Mouse (Mus musculus): ENCODE measurements around the gene Plekhh1. TPM values are rescaled to one million over a fixed set of nuclear protein-coding genes. Genes with fewer than 3 reads are reported as not detected.

The Plekhh1 gene
- total and polyA plus RNA-seq, 3 experiments = 0.35 to 2.3 TPM; not detected in 1

DNA sequence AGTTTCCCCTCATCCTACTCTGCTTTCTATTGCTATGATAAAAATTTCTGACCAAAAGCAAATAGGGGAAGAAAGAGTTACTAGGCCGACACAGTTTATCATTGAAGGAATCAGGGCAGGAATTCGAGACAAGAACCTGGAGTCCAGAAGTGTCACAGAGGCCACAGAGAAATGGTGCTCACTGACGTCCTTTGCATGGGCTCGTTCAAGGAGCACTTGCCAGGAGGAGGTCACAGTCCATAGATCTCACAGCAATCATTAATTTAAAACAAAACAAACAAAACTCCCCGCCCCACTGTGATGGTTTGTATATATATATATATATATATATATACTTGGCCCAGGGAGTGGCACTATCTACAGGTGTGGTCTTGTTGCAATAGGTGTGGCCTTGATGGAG lies 76.3 kb downstream of the Plekhh1 start:
- Histone ChIP-seq H3K27ac (ENCODE audit: control insufficient read depth, low read depth, low read length) (no peak overlapping the region), H3K27me3 (ENCODE audit: control insufficient read depth in 1 of 2, insufficient read depth in 2 of 2, low read length in 2 of 2) (peaks cover 0 to 7% of the 10 kb centered on the region in 2 experiments; a peak in 3 of 4 replicates), H3K9ac (ENCODE audit: control insufficient read depth, low read depth, low read length, poor library complexity, severe bottlenecking) (no peak overlapping the region), H3K9me3 (replicated peaks; ENCODE audit: insufficient read depth, low read length) (no peaks in the 10 kb centered on the region), H3K4me3 (ENCODE audit: control insufficient read depth in 1 of 2, insufficient read depth in 1 of 2, low read depth in 2 of 2, low read length in 2 of 2) (no peak overlapping the region), H3K4me1 (ENCODE audit: control insufficient read depth in 1 of 2, insufficient read depth in 2 of 2, low read length in 2 of 2) (no peaks in the 10 kb centered on the region), H3K79me2 (ENCODE audit: control insufficient read depth, insufficient read depth, low read length, poor library complexity) (no peaks in the 10 kb centered on the region), H3K36me3 (ENCODE audit: control insufficient read depth in 1 of 2, insufficient read depth in 2 of 2, low read length in 2 of 2) (no peaks in the 10 kb centered on the region)
- TF ChIP-seq MEF2A (IDR thresholded peaks at IDR 0.05; ENCODE audit: extremely low read depth, insufficient replicate concordance, low read depth, low read length, poor library complexity, severe bottlenecking) (no peak), ZNF384 (IDR thresholded peaks at IDR 0.05; ENCODE audit: low read depth, low read length) (no peak)
- no peak for DNase-seq (ENCODE audit: low read depth, low spot score)

DNA sequence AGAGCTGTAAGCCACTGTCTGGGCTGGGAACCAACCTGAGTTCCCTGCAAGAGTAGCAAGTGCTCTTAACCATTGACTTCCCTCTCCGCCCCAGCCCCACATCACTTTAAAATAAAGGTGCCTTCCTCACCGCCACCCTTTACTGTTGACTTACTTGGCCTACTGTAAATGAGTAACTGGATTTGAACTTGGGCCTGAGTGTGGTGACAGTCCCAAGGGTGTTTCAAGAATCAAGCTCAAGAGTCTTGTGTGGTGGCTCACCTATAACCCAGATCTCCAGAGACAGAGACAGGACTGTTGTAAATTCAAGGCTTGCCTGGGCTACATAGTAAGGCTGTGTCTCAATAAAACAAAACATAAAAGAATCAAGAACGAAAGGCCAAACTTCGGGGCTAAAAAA lies 90.0 kb downstream of the Plekhh1 start:
- TF ChIP-seq TCF12 (IDR thresholded peaks at IDR 0.05; ENCODE audit: low read depth, low read length) (no peak), POLR2A (IDR thresholded peaks at IDR 0.05; ENCODE audit: control insufficient read depth in 1 of 2, insufficient read depth in 1 of 2, low read depth in 1 of 2, low read length in 2 of 2, poor library complexity in 1 of 2) (no peak), MAZ (IDR thresholded peaks at IDR 0.05; ENCODE audit: low read depth, low read length) (no peak), MYC (IDR thresholded peaks at IDR 0.05; ENCODE audit: low read depth, low read length) (no peak), MXI1 (IDR thresholded peaks at IDR 0.05; ENCODE audit: low read depth, low read length) (no peak)
- no peaks in the 10 kb centered on the region for H3K9me3 ChIP-seq (replicated peaks; ENCODE audit: insufficient read depth, low read length)

DNA sequence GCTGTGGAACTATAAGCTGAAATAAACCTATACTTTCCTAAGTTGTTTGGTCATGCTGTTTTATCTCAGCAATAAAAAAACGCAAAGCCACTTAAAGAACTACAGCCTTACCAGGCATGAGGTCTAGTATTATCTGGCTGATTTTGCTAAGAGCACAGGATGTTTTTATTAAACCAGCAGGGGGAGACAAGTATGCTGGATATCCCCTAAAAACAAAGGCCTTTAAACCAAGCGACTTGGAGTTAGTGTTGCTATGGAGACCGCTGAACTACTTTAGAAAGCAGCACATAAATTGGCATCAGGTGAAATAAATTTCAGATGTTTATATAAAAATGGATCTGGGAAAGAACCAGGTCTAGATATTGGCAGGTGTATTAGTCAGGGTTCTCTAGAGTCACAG lies 93.9 kb downstream of the Plekhh1 start:
- H3K27ac ChIP-seq (ENCODE audit: control insufficient read depth, low read depth, low read length) = no peak overlapping the region
- no peaks in the 10 kb centered on the region for H3K9me3 ChIP-seq (replicated peaks; ENCODE audit: insufficient read depth, low read length)
- H3K4me1 ChIP-seq (ENCODE audit: control insufficient read depth in 1 of 2, insufficient read depth in 2 of 2, low read length in 2 of 2) = no peaks in the 10 kb centered on the region
- no peak for TF ChIP-seq NRF1 (IDR thresholded peaks at IDR 0.05; ENCODE audit: insufficient read depth, low read depth, low read length, poor library complexity, severe bottlenecking)
- TF ChIP-seq CTCF (IDR thresholded peaks at IDR 0.05 in 2 of 3, conservative IDR thresholded peaks at IDR 0.05 in 1 of 3; ENCODE audit: control insufficient read depth in 1 of 3, insufficient read depth in 1 of 3, low read depth in 2 of 3, low read length in 3 of 3, poor library complexity in 1 of 3, severe bottlenecking in 1 of 3) = peak in 2 of 3 experiments; percentile 36 to 62; a peak in 4 of 6 replicates
- TF ChIP-seq RAD21 (IDR thresholded peaks at IDR 0.05; ENCODE audit: low read depth, low read length) = peak; percentile 48
- peak; percentile 68 for TF ChIP-seq SMC3 (IDR thresholded peaks at IDR 0.05; ENCODE audit: low read depth, low read length)
- TF ChIP-seq ZC3H11A (IDR thresholded peaks at IDR 0.05; ENCODE audit: low read depth, low read length) = 0 out of 2 replicates have a peak, but pooled peaks have one; percentile 38
- no peak for TF ChIP-seq USF1 (IDR thresholded peaks at IDR 0.05; ENCODE audit: low read depth, low read length)
- TF ChIP-seq USF2 (IDR thresholded peaks at IDR 0.05; ENCODE audit: borderline replicate concordance in 1 of 2, insufficient read depth in 1 of 2, low read depth in 1 of 2, low read length in 2 of 2) = no peak
- peak; percentile 26; the same call in 1 of the 2 replicates for TF ChIP-seq SIN3A (IDR thresholded peaks at IDR 0.05; ENCODE audit: low read length)
- H3K36me3 ChIP-seq (ENCODE audit: control insufficient read depth in 1 of 2, insufficient read depth in 2 of 2, low read length in 2 of 2) = no peaks in the 10 kb centered on the region
- peak; percentile 55 for DNase-seq (ENCODE audit: low read depth, low spot score)
- H3K9ac ChIP-seq (ENCODE audit: control insufficient read depth, low read depth, low read length, poor library complexity, severe bottlenecking) = no peak overlapping the region
- H3K79me2 ChIP-seq (ENCODE audit: control insufficient read depth, insufficient read depth, low read length, poor library complexity) = no peaks in the 10 kb centered on the region
- H3K4me3 ChIP-seq (ENCODE audit: control insufficient read depth in 1 of 2, insufficient read depth in 1 of 2, low read depth in 2 of 2, low read length in 2 of 2) = no peak overlapping the region
- peaks cover 4 to 11% of the 10 kb centered on the region in 2 experiments for H3K27me3 ChIP-seq (ENCODE audit: control insufficient read depth in 1 of 2, insufficient read depth in 2 of 2, low read length in 2 of 2)

More for the DNA sequence above, 90.0 kb downstream of the Plekhh1 start:
- Histone ChIP-seq H3K9ac (ENCODE audit: control insufficient read depth, low read depth, low read length, poor library complexity, severe bottlenecking) (no peak overlapping the region), H3K79me2 (ENCODE audit: control insufficient read depth, insufficient read depth, low read length, poor library complexity) (no peaks in the 10 kb centered on the region), H3K4me3 (ENCODE audit: control insufficient read depth in 1 of 2, insufficient read depth in 1 of 2, low read depth in 2 of 2, low read length in 2 of 2) (no peak overlapping the region), H3K36me3 (ENCODE audit: control insufficient read depth in 1 of 2, insufficient read depth in 2 of 2, low read length in 2 of 2) (no peaks in the 10 kb centered on the region), H3K27me3 (ENCODE audit: control insufficient read depth in 1 of 2, insufficient read depth in 2 of 2, low read length in 2 of 2) (peaks cover 4 to 11% of the 10 kb centered on the region in 2 experiments), H3K4me1 (ENCODE audit: control insufficient read depth in 1 of 2, insufficient read depth in 2 of 2, low read length in 2 of 2) (no peaks in the 10 kb centered on the region), H3K27ac (ENCODE audit: control insufficient read depth, low read depth, low read length) (no peak overlapping the region)
- DNase-seq (ENCODE audit: low read depth, low spot score) = no peak

Data from MEL (cell line).